Mouse (Mus musculus) G1E (cell line): Measurements from ENCODE around the gene Lce1l. TPM values are rescaled to one million over a fixed set of nuclear protein-coding genes. Genes with fewer than 3 reads are reported as not detected.

Experiments used
- ATAC-seq: 2 replicates; pipeline ENCODE4 v1.8.0; 2016; ENCODE audit warnings: mild to moderate bottlenecking; ENCODE audit not compliant: insufficient number of reproducible peaks, poor library complexity, low FRiP score, severe bottlenecking; ENCODE audit errors: extremely low read depth
- DNase-seq: peaks from one replicate; pipeline ENCODE4 v3.0.0; 2012; ENCODE audit warnings: low spot score
- H3K27me3 ChIP-seq: 2 replicates; pipeline ENCODE4 v1.6.1; 2012; ENCODE audit warnings: mild to moderate bottlenecking, low read length, inconsistent platforms; ENCODE audit not compliant: insufficient read depth
- H3K36me3 ChIP-seq: replicated peaks from 2 replicates; pipeline ENCODE3; 2012; ENCODE audit warnings: mild to moderate bottlenecking, inconsistent platforms
- H3K4me1 ChIP-seq: 2 replicates; pipeline ENCODE4 v1.6.1; 2012; ENCODE audit warnings: low read depth, low read length, inconsistent platforms, mixed read lengths; ENCODE audit not compliant: insufficient read depth
- H3K4me3 ChIP-seq: 2 replicates; pipeline ENCODE4 v1.5.1; 2012; ENCODE audit warnings: low read depth, mild to moderate bottlenecking, inconsistent platforms, low read length, moderate library complexity, mixed read lengths
- H3K9me3 ChIP-seq: replicated peaks from 2 replicates; pipeline ENCODE4 v1.6.1; 2012; ENCODE audit warnings: inconsistent platforms
- CTCF ChIP-seq: IDR thresholded peaks from 2 replicates; pipeline ENCODE4 v1.5.1; 2012; ENCODE audit warnings: low read depth, low read length, inconsistent platforms, mixed read lengths
- GATA1 ChIP-seq: IDR thresholded peaks from 2 replicates; pipeline ENCODE4 v1.6.1; 2012; ENCODE audit warnings: borderline replicate concordance, low read length, inconsistent platforms, mixed read lengths
- GATA2 ChIP-seq: IDR thresholded peaks from 2 replicates; pipeline ENCODE4 v1.6.1; 2012; ENCODE audit warnings: low read depth, low read length, inconsistent platforms, borderline replicate concordance
- POLR2AphosphoS5 ChIP-seq: IDR thresholded peaks from 2 replicates; pipeline ENCODE4 v1.6.1; 2012; ENCODE audit warnings: low read depth, low read length, inconsistent platforms; ENCODE audit not compliant: insufficient replicate concordance
- TAL1 ChIP-seq: conservative IDR thresholded peaks from 2 replicates; pipeline ENCODE4 v1.6.1; 2012; ENCODE audit warnings: low read depth, low read length, inconsistent platforms, mixed read lengths
- polyA plus RNA-seq: library from polyadenylated mRNA; stranded (reverse); fragments of >175 nt; gene quantifications from 2 replicates; pipeline ENCODE4 v1.2.3, GENCODE M21; 2012
- total RNA-seq, 2 experiments: library from RNA; stranded (forward) in 1 of 2; stranded (reverse) in 1 of 2; fragments of 200-1000 nt in 1 of 2; fragments of >200 nt in 1 of 2; fragmentation: Nextera tagmentation in 1 of 2; gene quantifications; 2 replicates each; pipeline ENCODE4 v1.2.3; 2014 to 2017

The Lce1l gene
- total and polyA plus RNA-seq, 3 experiments: not detected

DNA sequence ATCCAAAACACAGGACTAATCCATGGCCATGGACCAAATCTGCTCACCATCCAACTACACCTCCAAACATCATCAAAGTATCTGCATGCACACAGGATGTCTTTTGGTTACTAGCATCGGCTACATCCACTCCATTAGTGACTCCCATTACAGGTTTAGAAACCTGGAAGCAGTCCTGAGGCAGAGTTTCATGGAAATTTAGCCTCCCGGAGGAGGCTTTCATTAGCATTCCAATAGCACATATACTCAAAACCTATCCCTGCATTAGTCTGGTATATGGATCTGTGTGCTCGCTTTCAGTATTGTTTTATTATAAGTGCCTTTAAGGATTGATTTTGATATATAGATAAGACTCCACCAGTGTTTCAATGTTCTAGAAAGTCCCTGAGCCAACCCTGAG lies 35.5 kb downstream of the Lce1l start:
- H3K27me3 ChIP-seq: no peaks in the 10 kb centered on the region
- DNase-seq (no peak), ATAC-seq (no peak)
- TF ChIP-seq POLR2AphosphoS5: no peak
- no peak for TF ChIP-seq CTCF
- no peak for TF ChIP-seq TAL1
- TF ChIP-seq GATA1: no peak
- TF ChIP-seq GATA2: no peak
- no peak overlapping the region for H3K4me3 ChIP-seq
- H3K9me3 ChIP-seq: no peaks in the 10 kb centered on the region; the same call in 1 of the 2 replicates
- no peaks in the 10 kb centered on the region for H3K4me1 ChIP-seq
- H3K36me3 ChIP-seq: no peaks in the 10 kb centered on the region

- TF ChIP-seq GATA1 (no peak), TAL1 (no peak), CTCF (no peak), GATA2 (no peak), POLR2AphosphoS5 (no peak)
- H3K9me3 ChIP-seq: 0 out of 2 replicates have a peak, but pooled peaks cover 3% of the 10 kb centered on the region
- DNase-seq (no peak), ATAC-seq (no peak)
- no peaks in the 10 kb centered on the region for H3K27me3 ChIP-seq
- no peaks in the 10 kb centered on the region for H3K36me3 ChIP-seq
- no peaks in the 10 kb centered on the region for H3K4me1 ChIP-seq
- H3K4me3 ChIP-seq: no peak within 1 kb of the TSS
These were observed 43.3 kb downstream of the Lce1l start, which contains the start of gene Lce1k for GRCm38 (mm10) chr3:92807791-92808190. Gene Lce1k (minus strand): TSS chr3:92807891.

Other genes starting within 250 kb of the Lce1l start
Only the 20 nearest of the 26 such genes appear.
- gene Lce1c, start 172.0 kb downstream of the Lce1l start, total RNA-seq (2014; fragmentation: Nextera tagmentation): not detected in 2 replicates
- gene Lce1c, start 172.0 kb downstream of the Lce1l start, total RNA-seq (2017): not detected in 2 replicates
- gene Lce1c, start 172.0 kb downstream of the Lce1l start, polyA plus RNA-seq: not detected in 2 replicates
- not detected in 2 replicates for gene Lce1d, start 164.1 kb downstream of the Lce1l start, total RNA-seq (2014; fragmentation: Nextera tagmentation)
- not detected in 2 replicates for gene Lce1d, start 164.1 kb downstream of the Lce1l start, total RNA-seq (2017)
- gene Lce1d, start 164.1 kb downstream of the Lce1l start, polyA plus RNA-seq: not detected in 2 replicates
- not detected in 2 replicates for gene Lce1e, start 142.2 kb downstream of the Lce1l start, total RNA-seq (2014; fragmentation: Nextera tagmentation)
- gene Lce1e, start 142.2 kb downstream of the Lce1l start, total RNA-seq (2017): not detected in 2 replicates
- gene Lce1e, start 142.2 kb downstream of the Lce1l start, polyA plus RNA-seq: not detected in 2 replicates
- not detected in 2 replicates for gene Lce1f, start 130.9 kb downstream of the Lce1l start, total RNA-seq (2014; fragmentation: Nextera tagmentation)
- not detected in 2 replicates for gene Lce1f, start 130.9 kb downstream of the Lce1l start, total RNA-seq (2017)
- not detected in 2 replicates for gene Lce1f, start 130.9 kb downstream of the Lce1l start, polyA plus RNA-seq
- not detected in 2 replicates for gene Gm38119, start 112.2 kb downstream of the Lce1l start, total RNA-seq (2014; fragmentation: Nextera tagmentation)
- gene Gm38119, start 112.2 kb downstream of the Lce1l start, total RNA-seq (2017): not detected in 2 replicates
- gene Gm38119, start 112.2 kb downstream of the Lce1l start, polyA plus RNA-seq: not detected in 2 replicates
- not detected in 2 replicates for gene Lce1g, start 98.9 kb downstream of the Lce1l start, total RNA-seq (2014; fragmentation: Nextera tagmentation)
- not detected in 2 replicates for gene Lce1g, start 98.9 kb downstream of the Lce1l start, total RNA-seq (2017)
- not detected in 2 replicates for gene Lce1g, start 98.9 kb downstream of the Lce1l start, polyA plus RNA-seq
- not detected in 2 replicates for gene Lce1h, start 86.2 kb downstream of the Lce1l start, total RNA-seq (2014; fragmentation: Nextera tagmentation)
- gene Lce1h, start 86.2 kb downstream of the Lce1l start, total RNA-seq (2017): not detected in 2 replicates
- not detected in 2 replicates for gene Lce1h, start 86.2 kb downstream of the Lce1l start, polyA plus RNA-seq
- not detected in 2 replicates for gene Lce1i, start 72.4 kb downstream of the Lce1l start, total RNA-seq (2014; fragmentation: Nextera tagmentation)
- gene Lce1i, start 72.4 kb downstream of the Lce1l start, total RNA-seq (2017): not detected in 2 replicates
- not detected in 2 replicates for gene Lce1i, start 72.4 kb downstream of the Lce1l start, polyA plus RNA-seq
- not detected in 2 replicates for gene Lce1j, start 60.8 kb downstream of the Lce1l start, total RNA-seq (2014; fragmentation: Nextera tagmentation)
- gene Lce1j, start 60.8 kb downstream of the Lce1l start, total RNA-seq (2017): not detected in 2 replicates
- gene Lce1j, start 60.8 kb downstream of the Lce1l start, polyA plus RNA-seq: not detected in 2 replicates
- not detected in 2 replicates for gene Lce1k, start 43.4 kb downstream of the Lce1l start, total RNA-seq (2014; fragmentation: Nextera tagmentation)
- gene Lce1k, start 43.4 kb downstream of the Lce1l start, total RNA-seq (2017): not detected in 2 replicates
- gene Lce1k, start 43.4 kb downstream of the Lce1l start, polyA plus RNA-seq: not detected in 2 replicates
- gene Kprp, start 24.0 kb downstream of the Lce1l start, total RNA-seq (2014; fragmentation: Nextera tagmentation): not detected in 2 replicates
- gene Kprp, start 24.0 kb downstream of the Lce1l start, total RNA-seq (2017): 0.05 and 0.06 TPM in 2 replicates
- gene Kprp, start 24.0 kb downstream of the Lce1l start, polyA plus RNA-seq: not detected in 2 replicates
- not detected in 2 replicates for gene 2310050C09Rik, start 18.9 kb upstream of the Lce1l start, total RNA-seq (2014; fragmentation: Nextera tagmentation)
- not detected in 2 replicates for gene 2310050C09Rik, start 18.9 kb upstream of the Lce1l start, total RNA-seq (2017)
- not detected in 2 replicates for gene 2310050C09Rik, start 18.9 kb upstream of the Lce1l start, polyA plus RNA-seq
- not detected in 2 replicates for gene Lce3a, start 74.9 kb upstream of the Lce1l start, total RNA-seq (2014; fragmentation: Nextera tagmentation)
- not detected in 2 replicates for gene Lce3a, start 74.9 kb upstream of the Lce1l start, total RNA-seq (2017)
- gene Lce3a, start 74.9 kb upstream of the Lce1l start, polyA plus RNA-seq: not detected in 2 replicates
- gene Lce3b, start 81.7 kb upstream of the Lce1l start, total RNA-seq (2014; fragmentation: Nextera tagmentation): not detected in 2 replicates
- not detected in 2 replicates for gene Lce3b, start 81.7 kb upstream of the Lce1l start, total RNA-seq (2017)
- not detected in 2 replicates for gene Lce3b, start 81.7 kb upstream of the Lce1l start, polyA plus RNA-seq
- not detected in 2 replicates for gene Lce3c, start 93.2 kb upstream of the Lce1l start, total RNA-seq (2014; fragmentation: Nextera tagmentation)
- gene Lce3c, start 93.2 kb upstream of the Lce1l start, total RNA-seq (2017): not detected in 2 replicates
- gene Lce3c, start 93.2 kb upstream of the Lce1l start, polyA plus RNA-seq: not detected in 2 replicates
- not detected in 2 replicates for gene Lce3d, start 106.1 kb upstream of the Lce1l start, total RNA-seq (2014; fragmentation: Nextera tagmentation)
- gene Lce3d, start 106.1 kb upstream of the Lce1l start, total RNA-seq (2017): 0.46 TPM in 1 of 2 replicates, not detected in the other
- not detected in 2 replicates for gene Lce3d, start 106.1 kb upstream of the Lce1l start, polyA plus RNA-seq
- gene Lce3e, start 115.8 kb upstream of the Lce1l start, total RNA-seq (2014; fragmentation: Nextera tagmentation): not detected in 2 replicates
- not detected in 2 replicates for gene Lce3e, start 115.8 kb upstream of the Lce1l start, total RNA-seq (2017)
- not detected in 2 replicates for gene Lce3e, start 115.8 kb upstream of the Lce1l start, polyA plus RNA-seq
- not detected in 2 replicates for gene Lce3f, start 140.9 kb upstream of the Lce1l start, total RNA-seq (2014; fragmentation: Nextera tagmentation)
- gene Lce3f, start 140.9 kb upstream of the Lce1l start, total RNA-seq (2017): not detected in 2 replicates
- not detected in 2 replicates for gene Lce3f, start 140.9 kb upstream of the Lce1l start, polyA plus RNA-seq
- not detected in 2 replicates for gene Crct1, start 164.4 kb upstream of the Lce1l start, total RNA-seq (2014; fragmentation: Nextera tagmentation)
- gene Crct1, start 164.4 kb upstream of the Lce1l start, total RNA-seq (2017): not detected in 2 replicates
- gene Crct1, start 164.4 kb upstream of the Lce1l start, polyA plus RNA-seq: not detected in 2 replicates
- not detected in 2 replicates for gene Lce1m, start 167.8 kb upstream of the Lce1l start, total RNA-seq (2014; fragmentation: Nextera tagmentation)
- 0.38 TPM in 1 of 2 replicates, not detected in the other for gene Lce1m, start 167.8 kb upstream of the Lce1l start, total RNA-seq (2017)
- not detected in 2 replicates for gene Lce1m, start 167.8 kb upstream of the Lce1l start, polyA plus RNA-seq